ENCODE assay signal across 10 mouse cellular contexts in genomic region chr10:20723962-20724361, GRCm38 (mm10). TPM values are rescaled to one million over a fixed set of nuclear protein-coding genes. Genes with fewer than 3 reads are reported as not detected.
A peak's percentile ranks its signal among the peaks of the same experiment; 100 is the strongest.
DNase-seq lines count a peak whose midpoint lies in the region; ATAC-seq lines count a peak whose summit lies in the region.
"Had no signal": no experiment of that assay in that cellular context is flagged by ENCODE, and none has a peak within 500 bp of the region (broad histone marks: within the 10 kb centered on the region; RNA-seq: fewer than 3 reads in every experiment).

No protein-coding gene starts in this region.

- H3K36me3 ChIP-seq in heart, embryonic 13.5 days = 0 out of 2 replicates have a peak, but pooled peaks cover 4% of the 10 kb centered on the region
- no peaks in the 10 kb centered on the region for H3K36me3 ChIP-seq in embryonic facial prominence, embryonic 10.5 days (replicated peaks)
- H3K36me3 ChIP-seq in hindbrain, embryonic 13.5 days = no peaks in the 10 kb centered on the region
- H3K36me3 ChIP-seq in midbrain, embryonic 11.5 days (ENCODE audit: control insufficient read depth, insufficient read depth, low read length) = no peaks in the 10 kb centered on the region

- no peak for ATAC-seq in heart, embryonic 13.5 days (ENCODE audit: extremely low read depth, insufficient number of reproducible peaks, low FRiP score, low TSS enrichment)
- ATAC-seq in hindbrain, embryonic 13.5 days (ENCODE audit: low FRiP score) = no peak
- ATAC-seq in midbrain, embryonic 11.5 days (ENCODE audit: low FRiP score) = no peak
- no peak for ATAC-seq in frontal cortex, adult (ENCODE audit: low TSS enrichment)

- H3K4me3 ChIP-seq in heart, embryonic 13.5 days = peak overlapping the region; percentile 52
- peak overlapping the region; percentile 50 for H3K4me3 ChIP-seq in embryonic facial prominence, embryonic 10.5 days
- H3K4me3 ChIP-seq in hindbrain, embryonic 13.5 days = peak overlapping the region; percentile 26
- no peak overlapping the region for H3K4me3 ChIP-seq in midbrain, embryonic 11.5 days (ENCODE audit: low read depth, low read length)

- no peaks in the 10 kb centered on the region for H3K9me3 ChIP-seq in heart, embryonic 13.5 days
- H3K9me3 ChIP-seq in embryonic facial prominence, embryonic 10.5 days = no peaks in the 10 kb centered on the region
- no peaks in the 10 kb centered on the region for H3K9me3 ChIP-seq in hindbrain, embryonic 13.5 days
- H3K9me3 ChIP-seq in midbrain, embryonic 11.5 days (ENCODE audit: control insufficient read depth, low read length) = no peaks in the 10 kb centered on the region

- peak overlapping the region; percentile 67 for H3K4me2 ChIP-seq in heart, embryonic 13.5 days
- peak overlapping the region; percentile 49 for H3K4me2 ChIP-seq in hindbrain, embryonic 13.5 days
- H3K4me2 ChIP-seq in midbrain, embryonic 11.5 days = peak overlapping the region; percentile 33

- DNase-seq in heart, postnatal 36 days = no peak
- DNase-seq in embryonic facial prominence, embryonic 10.5 days (ENCODE audit: low spot score) = no peak
- DNase-seq in midbrain, embryonic 11.5 days (ENCODE audit: low spot score, missing footprints) = no peak
- DNase-seq in right cerebral cortex, postnatal 14 days = no peak
- no peak for DNase-seq in ovary, postnatal 10 days (ENCODE audit: low spot score)
- DNase-seq: adrenal gland, postnatal 36 days; gastrocnemius, postnatal 25 days had no signal

- peak overlapping the region; percentile 81 for H3K9ac ChIP-seq in heart, embryonic 13.5 days
- 0 out of 2 replicates have a peak overlapping the region, but pooled peaks have one; percentile 19 for H3K9ac ChIP-seq in hindbrain, embryonic 13.5 days
- H3K9ac ChIP-seq in midbrain, embryonic 11.5 days (ENCODE audit: low read length) = no peak overlapping the region

- peaks cover 41% of the 10 kb centered on the region for H3K4me1 ChIP-seq in heart, embryonic 13.5 days
- peaks cover 42% of the 10 kb centered on the region for H3K4me1 ChIP-seq in embryonic facial prominence, embryonic 10.5 days
- H3K4me1 ChIP-seq in hindbrain, embryonic 13.5 days (replicated peaks) = peaks cover 32% of the 10 kb centered on the region
- peaks cover 13% of the 10 kb centered on the region; the same call in 1 of the 2 replicates for H3K4me1 ChIP-seq in midbrain, embryonic 11.5 days (ENCODE audit: control insufficient read depth, insufficient read depth, low read length)

- no peaks in the 10 kb centered on the region for H3K27me3 ChIP-seq in heart, embryonic 13.5 days (replicated peaks)
- H3K27me3 ChIP-seq in embryonic facial prominence, embryonic 10.5 days (replicated peaks; ENCODE audit: low read depth, poor library complexity, severe bottlenecking) = no peaks in the 10 kb centered on the region
- no peaks in the 10 kb centered on the region for H3K27me3 ChIP-seq in hindbrain, embryonic 13.5 days
- no peaks in the 10 kb centered on the region for H3K27me3 ChIP-seq in midbrain, embryonic 11.5 days (ENCODE audit: control insufficient read depth, insufficient read depth, low read length)

- intact Hi-C loops in heart, postnatal 36 days (cut with DNase I) = loop anchor here (5.0 kb wide), 2 partner anchors 67 to 317 kb away; no protein-coding TSS in a partner anchor

- 27% methylated on average over 3 of the region's 3 CpGs for WGBS in heart, embryonic 13.5 days
- 21% methylated on average over 3 of the region's 3 CpGs for WGBS in embryonic facial prominence, embryonic 10.5 days
- 10% methylated on average over 3 of the region's 3 CpGs for WGBS in hindbrain, embryonic 13.5 days
- 35% methylated on average over 3 of the region's 3 CpGs for WGBS in midbrain, embryonic 11.5 days

- peak overlapping the region; percentile 85 for H3K27ac ChIP-seq in heart, embryonic 13.5 days (replicated peaks)
- peak overlapping the region; percentile 62; the same call in 1 of the 2 replicates for H3K27ac ChIP-seq in embryonic facial prominence, embryonic 10.5 days (replicated peaks)
- H3K27ac ChIP-seq in hindbrain, embryonic 13.5 days = no peak overlapping the region
- no peak overlapping the region for H3K27ac ChIP-seq in midbrain, embryonic 11.5 days (ENCODE audit: low read depth, low read length)

RNA-seq across cellular contexts. Expression of gene Pde7b, which starts 0.9 kb away (rescaled TPM):
- 8.1 and 9.1 TPM in 2 replicates for polyA plus RNA-seq in heart, embryonic 13.5 days (2015; fragmentation: Nextera tagmentation; extraction: Ambion mirVana)
- total RNA-seq in heart, postnatal 36 days (2021) = 10 to 100 TPM; 63.0 to 63.9 TPM
- 1.7 and 2.8 TPM in 2 replicates for polyA plus RNA-seq in embryonic facial prominence, embryonic 10.5 days (2016; fragmentation: Nextera tagmentation; extraction: Ambion mirVana)
- polyA plus RNA-seq in hindbrain, embryonic 13.5 days (2015; fragmentation: Nextera tagmentation; extraction: Ambion mirVana) = 2.4 TPM in 2 replicates
- 1.1 and 1.6 TPM in 2 replicates for polyA plus RNA-seq in midbrain, embryonic 11.5 days (2014; fragmentation: Nextera tagmentation; extraction: Ambion mirVana)

Comparison
In these comparisons a context has a peak if more than half of its experiments do, and no peak if none do; other contexts are left out.
1. H3K27ac ChIP-seq: peak in heart, embryonic 13.5 days (single experiment) and embryonic facial prominence, embryonic 10.5 days (single experiment); none in hindbrain, embryonic 13.5 days (single experiment) and midbrain, embryonic 11.5 days (single experiment).
2. Peak in every context shown above with its lines, with median percentiles within 50 percentile points of each other: H3K4me2 ChIP-seq.